Mouse (Mus musculus): ENCODE data around the gene Dcpp2.
"Not testable (repeated sequence)": the region's sequence is repeated elsewhere in the genome, so short reads cannot be mapped to it uniquely, and the experiment has no call there.

Dcpp2 gene

GRCm38 (mm10) chr17:23880576-23880975 is at the start of gene Dcpp2, which contains the start of gene Dcpp1:
Gene Dcpp2 (plus strand): TSS chr17:23880880.
Gene Dcpp1 (plus strand): TSS chr17:23880876.
- DNase-seq (ENCODE audit: low spot score): not testable (repeated sequence)

- no peak for DNase-seq (ENCODE audit: low spot score)
These were observed 49.5 kb upstream of the Dcpp2 start for GRCm38 (mm10) chr17:23831201-23831600.

GRCm38 (mm10) chr17:23836006-23836575 is 44.6 kb upstream of the Dcpp2 start, which contains the start of gene Prss33:
Gene Prss33 (minus strand): TSS chr17:23836056.
- no peak for DNase-seq (ENCODE audit: low spot score)

- DNase-seq (ENCODE audit: low spot score): peak; percentile 50
These were observed 39.5 kb upstream of the Dcpp2 start for GRCm38 (mm10) chr17:23841145-23841544.

- DNase-seq (ENCODE audit: low spot score): no peak
These were observed 37.4 kb upstream of the Dcpp2 start for GRCm38 (mm10) chr17:23843141-23843811.

- peak; percentile 50 for DNase-seq (ENCODE audit: low spot score)
These were observed 36.8 kb upstream of the Dcpp2 start, which contains the start of the genes Prss32 and Prss41 for GRCm38 (mm10) chr17:23843812-23844273. Gene Prss32 (plus strand): TSS chr17:23843855. Gene Prss41 (minus strand): TSS chr17:23844172.

- DNase-seq (ENCODE audit: low spot score): no peak
These were observed 30.7 kb upstream of the Dcpp2 start for GRCm38 (mm10) chr17:23850028-23850427.

- DNase-seq (ENCODE audit: low spot score): peak; percentile 68
These were observed 29.6 kb upstream of the Dcpp2 start for GRCm38 (mm10) chr17:23850853-23851749.

- peak; percentile 37 for DNase-seq (ENCODE audit: low spot score)
These were observed 27.4 kb upstream of the Dcpp2 start for GRCm38 (mm10) chr17:23853292-23853691.

- no peak for DNase-seq (ENCODE audit: low spot score)
These were observed 26.4 kb upstream of the Dcpp2 start for GRCm38 (mm10) chr17:23854229-23854765.

GRCm38 (mm10) chr17:23857193-23857592 is 23.5 kb upstream of the Dcpp2 start:
- no peak for DNase-seq (ENCODE audit: low spot score)

GRCm38 (mm10) chr17:23857913-23858312 is 22.8 kb upstream of the Dcpp2 start:
- no peak for DNase-seq (ENCODE audit: low spot score)

- DNase-seq (ENCODE audit: low spot score): no peak
These were observed 17.8 kb upstream of the Dcpp2 start for GRCm38 (mm10) chr17:23862926-23863325.

GRCm38 (mm10) chr17:23867756-23868155 is 12.9 kb upstream of the Dcpp2 start, which contains the start of gene Prss21:
Gene Prss21 (plus strand): TSS chr17:23868056.
- DNase-seq (ENCODE audit: low spot score): no peak

GRCm38 (mm10) chr17:23868513-23868912 is 12.2 kb upstream of the Dcpp2 start:
- no peak for DNase-seq (ENCODE audit: low spot score)

- peak; percentile 38 for DNase-seq (ENCODE audit: low spot score)
These were observed 6.5 kb upstream of the Dcpp2 start for GRCm38 (mm10) chr17:23873884-23874856.

- DNase-seq (ENCODE audit: low spot score): no peak
These were observed 3.9 kb upstream of the Dcpp2 start for GRCm38 (mm10) chr17:23876741-23877140.

GRCm38 (mm10) chr17:23877166-23877565 is 3.5 kb upstream of the Dcpp2 start:
- DNase-seq (ENCODE audit: low spot score): no peak

- DNase-seq (ENCODE audit: low spot score): not testable (repeated sequence)
These were observed 36.5 kb downstream of the Dcpp2 start, which contains the start of gene Dcpp3 for GRCm38 (mm10) chr17:23917158-23917557. Gene Dcpp3 (plus strand): TSS chr17:23917458.

GRCm38 (mm10) chr17:23924531-23925007 is 43.9 kb downstream of the Dcpp2 start:
- DNase-seq (ENCODE audit: low spot score): peak; percentile 75

Data from ovary, postnatal 14 days (tissue).